ENCODE assay signal across 10 mouse cellular contexts in genomic region chr7:71216808-71217207, GRCm38 (mm10).
DNase-seq lines count a peak whose midpoint lies in the region; ATAC-seq lines count a peak whose summit lies in the region.
"Had no signal": no experiment of that assay in that cellular context is flagged by ENCODE, and none has a peak within 500 bp of the region (broad histone marks: within the 10 kb centered on the region; RNA-seq: fewer than 3 reads in every experiment).

No protein-coding gene starts in this region.

- H3K4me2 ChIP-seq in lung, embryonic 16.5 days (ENCODE audit: low read depth, low read length) = no peak overlapping the region
- H3K4me2 ChIP-seq in forebrain, embryonic 15.5 days (replicated peaks) = no peak overlapping the region
- H3K4me2 ChIP-seq: intestine, embryonic 15.5 days had no signal

- ATAC-seq in lung, embryonic 16.5 days (ENCODE audit: low read depth) = peak; percentile 90
- ATAC-seq in forebrain, embryonic 15.5 days (replicated peaks) = no peak
- ATAC-seq: intestine, embryonic 15.5 days had no signal

- DNase-seq in layer of hippocampus, adult 9-11 months = peak; percentile 1
- DNase-seq in layer of hippocampus, postnatal 10 days (ENCODE audit: low spot score in 2 of 2) = no peak
- DNase-seq in adrenal gland, postnatal 14 days = peak; percentile 60
- peak; percentile 53 to 62 for DNase-seq in heart, postnatal 36 days
- no peak for DNase-seq in embryo, embryonic 11 days
- no peak for DNase-seq in thymus, postnatal 14 days

- H3K4me1 ChIP-seq in lung, embryonic 16.5 days (replicated peaks; ENCODE audit: control insufficient read depth, insufficient read depth, low read length) = peaks cover 28% of the 10 kb centered on the region
- no peaks in the 10 kb centered on the region for H3K4me1 ChIP-seq in forebrain, embryonic 15.5 days

- no peaks in the 10 kb centered on the region for H3K9me3 ChIP-seq in lung, embryonic 16.5 days (ENCODE audit: control insufficient read depth, low read length)
- no peaks in the 10 kb centered on the region for H3K9me3 ChIP-seq in forebrain, embryonic 15.5 days
- H3K9me3 ChIP-seq: intestine, embryonic 15.5 days had no signal

- peak overlapping the region; percentile 93 for H3K27ac ChIP-seq in lung, embryonic 16.5 days (ENCODE audit: low read length)
- no peak overlapping the region for H3K27ac ChIP-seq in forebrain, embryonic 15.5 days (replicated peaks)
- H3K27ac ChIP-seq: intestine, embryonic 15.5 days; macrophage had no signal

- no peak overlapping the region for H3K9ac ChIP-seq in lung, embryonic 16.5 days (ENCODE audit: low read length)
- no peak overlapping the region for H3K9ac ChIP-seq in forebrain, embryonic 15.5 days (replicated peaks)
- H3K9ac ChIP-seq: intestine, embryonic 15.5 days had no signal

- intact Hi-C loops in heart, postnatal 36 days (cut with DNase I) = no loop called here

- no peaks in the 10 kb centered on the region for H3K27me3 ChIP-seq in lung, embryonic 16.5 days (ENCODE audit: control insufficient read depth, insufficient read depth, low read depth, low read length)
- H3K27me3 ChIP-seq in forebrain, embryonic 15.5 days = no peaks in the 10 kb centered on the region
- H3K27me3 ChIP-seq: intestine, embryonic 15.5 days had no signal

- H3K36me3 ChIP-seq in lung, embryonic 16.5 days (ENCODE audit: control insufficient read depth, insufficient read depth, low read length) = no peaks in the 10 kb centered on the region
- no peaks in the 10 kb centered on the region for H3K36me3 ChIP-seq in forebrain, embryonic 15.5 days
- H3K36me3 ChIP-seq: intestine, embryonic 15.5 days had no signal

- WGBS in lung, embryonic 16.5 days = 12% methylated on average over 2 of the region's 2 CpGs
- 66% methylated on average over 2 of the region's 2 CpGs for WGBS in forebrain, embryonic 15.5 days

- H3K4me3 ChIP-seq in lung, embryonic 16.5 days (ENCODE audit: low read length) = no peak overlapping the region
- H3K4me3 ChIP-seq in forebrain, embryonic 15.5 days = no peak overlapping the region
- H3K4me3 ChIP-seq: intestine, embryonic 15.5 days had no signal

Comparison
In these comparisons a context has a peak if more than half of its experiments do, and no peak if none do; other contexts are left out.
1. DNase-seq: peak in layer of hippocampus, adult 9-11 months (single experiment), adrenal gland, postnatal 14 days (single experiment) and heart, postnatal 36 days (2 of 2); none in layer of hippocampus, postnatal 10 days (0 of 2), embryo, embryonic 11 days (single experiment) and thymus, postnatal 14 days (single experiment).